Comparison of ENCODE assay signal across 9 mouse cellular contexts in genomic region chr5:30998306-30998705, GRCm38 (mm10). TPM values are rescaled to one million over a fixed set of nuclear protein-coding genes. Genes with fewer than 3 reads are reported as not detected.
DNase-seq lines count a peak whose midpoint lies in the region; ATAC-seq and TF ChIP-seq lines count a peak whose summit lies in the region.
"Had no signal": no experiment of that assay in that cellular context is flagged by ENCODE, and none has a peak within 500 bp of the region (broad histone marks: within the 10 kb centered on the region; RNA-seq: fewer than 3 reads in every experiment).

No protein-coding gene starts in this region.

- H3K36me3 ChIP-seq in limb, embryonic 14.5 days (ENCODE audit: control insufficient read depth, insufficient read depth, low read length): no peaks in the 10 kb centered on the region
- H3K36me3 ChIP-seq: lung, embryonic 15.5 days had no signal

- WGBS in limb, embryonic 14.5 days: 25% methylated on average over 5 of the region's 5 CpGs

- TF ChIP-seq POLR2A in limb, embryonic 14.5 days (IDR thresholded peaks at IDR 0.05; ENCODE audit: borderline replicate concordance, extremely low read depth, insufficient read depth, insufficient read length): no peak

- intact Hi-C loops in gastrocnemius, postnatal 14 days (cut with DNase I; ENCODE audit: low total_unique reads): no loop called here

- ATAC-seq in activated CD4-positive, CD25-positive, alpha-beta regulatory T cell, adult 4 months: peak; percentile 57
- ATAC-seq in limb, embryonic 14.5 days (ENCODE audit: low FRiP score, low read depth): 0 out of 2 replicates have a peak, but pooled peaks have one; percentile 32

- H3K4me1 ChIP-seq in limb, embryonic 14.5 days (ENCODE audit: control insufficient read depth, insufficient read depth, low read length): no peaks in the 10 kb centered on the region; the same call in 1 of the 2 replicates

- no peak overlapping the region for H3K27ac ChIP-seq in limb, embryonic 14.5 days (replicated peaks; ENCODE audit: low read depth, low read length)
- H3K27ac ChIP-seq: lung, embryonic 15.5 days had no signal

- no peaks in the 10 kb centered on the region for H3K9me3 ChIP-seq in limb, embryonic 14.5 days (ENCODE audit: control insufficient read depth, low read length)
- H3K9me3 ChIP-seq: lung, embryonic 15.5 days had no signal

- DNase-seq in gastrocnemius, adult 18-20 months (ENCODE audit: low spot score): peak; percentile 30
- no peak for DNase-seq in gastrocnemius, postnatal 4 days (ENCODE audit: low spot score in 2 of 2)
- DNase-seq in A20 (ENCODE audit: low read depth, low spot score): peak; percentile 75
- DNase-seq in gastrocnemius, postnatal 14 days: peak; percentile 21
- no peak for DNase-seq in limb, embryonic 14.5 days (ENCODE audit: low spot score)
- DNase-seq in retina, postnatal 1 day: peak; percentile 70
- DNase-seq in urinary bladder, adult 18-20 months (ENCODE audit: low spot score in 2 of 2): no peak

- H3K4me3 ChIP-seq in limb, embryonic 14.5 days (replicated peaks; ENCODE audit: low read length): no peak overlapping the region
- H3K4me3 ChIP-seq: lung, embryonic 15.5 days had no signal

- H3K4me2 ChIP-seq in limb, embryonic 14.5 days (replicated peaks; ENCODE audit: low read depth, low read length, severe bottlenecking): no peak overlapping the region
- H3K4me2 ChIP-seq: lung, embryonic 15.5 days had no signal

- H3K27me3 ChIP-seq in limb, embryonic 14.5 days (ENCODE audit: control insufficient read depth, insufficient read depth, low read length): no peaks in the 10 kb centered on the region
- H3K27me3 ChIP-seq: lung, embryonic 15.5 days had no signal

- no peak overlapping the region for H3K9ac ChIP-seq in limb, embryonic 14.5 days (ENCODE audit: low read depth, low read length, severe bottlenecking)
- H3K9ac ChIP-seq: lung, embryonic 15.5 days had no signal

RNA-seq across cellular contexts. Expression of gene Tcf23, which starts 29.8 kb away (rescaled TPM):
- under 1 TPM; 0.07 to 0.21 TPM for total RNA-seq in gastrocnemius, adult 18-20 months (2021)
- total RNA-seq in gastrocnemius, postnatal 4 days (2021): under 1 TPM in 1 of 2 experiments, not detected in 1; 0.10 TPM
- not detected for polyA plus RNA-seq in activated CD4-positive, CD25-positive, alpha-beta regulatory T cell, adult 4 months (2017; shearing (Covaris generic))
- total RNA-seq in gastrocnemius, postnatal 14 days (2021): under 1 TPM; 0.35 to 0.66 TPM
- polyA plus RNA-seq in limb, embryonic 14.5 days (2012; rRNA removed): 0.05 TPM in 1 of 2 replicates, not detected in the other
- polyA plus RNA-seq in limb, embryonic 14.5 days (2014; fragmentation: Nextera tagmentation; extraction: Ambion mirVana): not detected in 2 replicates

RNA-seq across cellular contexts. Expression of gene Preb, which starts 38.1 kb away (rescaled TPM):
- total RNA-seq in gastrocnemius, adult 18-20 months (2021): 10 to 100 TPM; 70.5 to 78.2 TPM
- total RNA-seq in gastrocnemius, postnatal 4 days (2021): 10 to 100 TPM; 97.3 to 99.7 TPM
- 10 to 100 TPM; 60.4 to 71.0 TPM for polyA plus RNA-seq in activated CD4-positive, CD25-positive, alpha-beta regulatory T cell, adult 4 months (2017; shearing (Covaris generic))
- 10 to 100 TPM; 77.5 to 90.5 TPM for total RNA-seq in gastrocnemius, postnatal 14 days (2021)
- polyA plus RNA-seq in limb, embryonic 14.5 days (2012; rRNA removed): 259 and 349 TPM in 2 replicates
- polyA plus RNA-seq in limb, embryonic 14.5 days (2014; fragmentation: Nextera tagmentation; extraction: Ambion mirVana): 91.1 and 98.9 TPM in 2 replicates

RNA-seq across cellular contexts. Expression of gene Atraid, which starts 49.8 kb away (rescaled TPM):
- 10 to 100 TPM; 45.3 to 45.4 TPM for total RNA-seq in gastrocnemius, adult 18-20 months (2021)
- 100 to 1,000 TPM in 1 of 2 experiments, 10 to 100 TPM in 1; 92.4 to 102 TPM for total RNA-seq in gastrocnemius, postnatal 4 days (2021)
- 10 to 100 TPM; 80.2 to 81.8 TPM for polyA plus RNA-seq in activated CD4-positive, CD25-positive, alpha-beta regulatory T cell, adult 4 months (2017; shearing (Covaris generic))
- 10 to 100 TPM; 56.7 to 63.5 TPM for total RNA-seq in gastrocnemius, postnatal 14 days (2021)
- 134 and 151 TPM in 2 replicates for polyA plus RNA-seq in limb, embryonic 14.5 days (2012; rRNA removed)
- polyA plus RNA-seq in limb, embryonic 14.5 days (2014; fragmentation: Nextera tagmentation; extraction: Ambion mirVana): 190 and 200 TPM in 2 replicates

RNA-seq across cellular contexts. Expression of gene Slc5a6, which starts 50.4 kb away (rescaled TPM):
- total RNA-seq in gastrocnemius, adult 18-20 months (2021): 1 to 10 TPM; 4.3 to 5.7 TPM
- total RNA-seq in gastrocnemius, postnatal 4 days (2021): 10 to 100 TPM in 1 of 2 experiments, 1 to 10 TPM in 1; 8.2 to 13.8 TPM
- polyA plus RNA-seq in activated CD4-positive, CD25-positive, alpha-beta regulatory T cell, adult 4 months (2017; shearing (Covaris generic)): 1 to 10 TPM; 2.7 to 3.2 TPM
- 1 to 10 TPM; 2.5 to 2.8 TPM for total RNA-seq in gastrocnemius, postnatal 14 days (2021)
- polyA plus RNA-seq in limb, embryonic 14.5 days (2012; rRNA removed): 25.3 and 33.9 TPM in 2 replicates
- 11.0 and 11.4 TPM in 2 replicates for polyA plus RNA-seq in limb, embryonic 14.5 days (2014; fragmentation: Nextera tagmentation; extraction: Ambion mirVana)

RNA-seq across cellular contexts. Expression of gene Cgref1, which starts 52.9 kb away (rescaled TPM):
- total RNA-seq in gastrocnemius, adult 18-20 months (2021): 1 to 10 TPM; 3.0 to 3.9 TPM
- 1 to 10 TPM; 9.5 to 10.0 TPM for total RNA-seq in gastrocnemius, postnatal 4 days (2021)
- polyA plus RNA-seq in activated CD4-positive, CD25-positive, alpha-beta regulatory T cell, adult 4 months (2017; shearing (Covaris generic)): under 1 TPM in 1 of 2 experiments, not detected in 1; 0.50 TPM
- 1 to 10 TPM; 4.5 to 7.7 TPM for total RNA-seq in gastrocnemius, postnatal 14 days (2021)
- polyA plus RNA-seq in limb, embryonic 14.5 days (2012; rRNA removed): 19.8 and 21.5 TPM in 2 replicates
- polyA plus RNA-seq in limb, embryonic 14.5 days (2014; fragmentation: Nextera tagmentation; extraction: Ambion mirVana): 15.1 and 20.9 TPM in 2 replicates

Comparison
In these comparisons a context has a peak if more than half of its experiments do, and no peak if none do; other contexts are left out.
1. DNase-seq: peak in gastrocnemius, adult 18-20 months (single experiment), A20 (single experiment), gastrocnemius, postnatal 14 days (single experiment) and retina, postnatal 1 day (single experiment); none in gastrocnemius, postnatal 4 days (0 of 2), limb, embryonic 14.5 days (single experiment) and urinary bladder, adult 18-20 months (0 of 2).